Mouse (Mus musculus) hindbrain, embryonic 14.5 days (tissue): ENCODE results near the gene Mpig6b. TPM values are rescaled to one million over a fixed set of nuclear protein-coding genes. Genes with fewer than 3 reads are reported as not detected.

Experiments
- ATAC-seq: fragments of 200-750 bp; cut with Nextera tagmentation; 2 replicates; pipeline ENCODE4 v1.8.0; 2017; ENCODE audit warnings: moderate number of reproducible peaks, mild to moderate bottlenecking, moderate TSS enrichment, moderate library complexity; ENCODE audit not compliant: low FRiP score
- DNase-seq: peaks from one replicate; pipeline ENCODE4 v3.0.0-alpha.2; 2015; ENCODE audit warnings: low spot score
- H3K27ac ChIP-seq: fragments of 300-500 bp; sonication (generic); 2 replicates; pipeline ENCODE4 v1.5.1; 2014; ENCODE audit warnings: mild to moderate bottlenecking, moderate library complexity
- H3K27me3 ChIP-seq: fragments of 300-500 bp; sonication (generic); 2 replicates; pipeline ENCODE4 v1.6.1; 2014; ENCODE audit warnings: mild to moderate bottlenecking, low read length, mixed read lengths; ENCODE audit not compliant: control insufficient read depth, insufficient read depth
- H3K36me3 ChIP-seq: fragments of 300-500 bp; sonication (generic); replicated peaks from 2 replicates; pipeline ENCODE4 v1.6.1; 2014; ENCODE audit not compliant: control insufficient read depth, insufficient read depth
- H3K4me1 ChIP-seq: fragments of 300-500 bp; sonication (generic); replicated peaks from 2 replicates; pipeline ENCODE4 v1.6.1; 2014; ENCODE audit warnings: antibody characterized with exemption, low read length, mixed read lengths; ENCODE audit not compliant: control insufficient read depth, insufficient read depth
- H3K4me2 ChIP-seq: fragments of 300-500 bp; sonication (generic); replicated peaks from 2 replicates; pipeline ENCODE4 v1.6.1; 2014; ENCODE audit warnings: mild to moderate bottlenecking, moderate library complexity
- H3K4me3 ChIP-seq: fragments of 300-500 bp; sonication (generic); replicated peaks from 2 replicates; pipeline ENCODE4 v1.5.1; 2014; ENCODE audit warnings: mild to moderate bottlenecking, low read length
- H3K9ac ChIP-seq: fragments of 300-500 bp; sonication (generic); 2 replicates; pipeline ENCODE4 v1.6.1; 2014
- H3K9me3 ChIP-seq: fragments of 300-500 bp; sonication (generic); 2 replicates; pipeline ENCODE4 v1.6.1; 2016; ENCODE audit warnings: low read length; ENCODE audit not compliant: control insufficient read depth
- WGBS: fragments of 180-500 bp; shearing (Covaris S2); extraction: QIAGEN DNeasy Blood & Tissue Kit; methylation state at CpG from one replicate; pipeline ENCODE4 v1.1.7; 2014; 5-methylcytosine and 5-hydroxymethylcytosine counted together
- polyA plus RNA-seq: library from polyadenylated mRNA; unstranded; fragments of >200 nt; fragmentation: Nextera tagmentation; extraction: Ambion mirVana; gene quantifications from 2 replicates; pipeline ENCODE4 v1.2.1, GENCODE M21; 2014

Mpig6b gene
- polyA plus RNA-seq, 1 experiment from 2014 or later = 0.21 TPM

GRCm38 (mm10) chr17:35016791-35017705 is 48.9 kb downstream of the Mpig6b start:
- Histone ChIP-seq H3K4me2 (no peak overlapping the region), H3K9ac (no peak overlapping the region), H3K4me1 (no peaks in the 10 kb centered on the region), H3K36me3 (peaks cover 49% of the 10 kb centered on the region), H3K9me3 (no peaks in the 10 kb centered on the region), H3K4me3 (no peak overlapping the region), H3K27me3 (no peaks in the 10 kb centered on the region), H3K27ac (no peak overlapping the region)
- ATAC-seq (no peak), DNase-seq (no peak)
- WGBS = 81% methylated on average over 10 of the region's 10 CpGs

GRCm38 (mm10) chr17:35016376-35016775 is 49.6 kb downstream of the Mpig6b start, which contains the start of gene Vwa7:
Gene Vwa7, plus strand, starts transcription at chr17:35016579.
- Histone ChIP-seq H3K27ac (no peak within 1 kb of the TSS), H3K36me3 (peaks cover 55% of the 10 kb centered on the region), H3K4me2 (no peak within 1 kb of the TSS), H3K4me3 (no peak within 1 kb of the TSS), H3K27me3 (no peaks in the 10 kb centered on the region), H3K9ac (0 out of 2 replicates have a peak within 1 kb of the TSS, but pooled peaks have one; percentile 10), H3K9me3 (no peaks in the 10 kb centered on the region), H3K4me1 (no peaks in the 10 kb centered on the region)
- ATAC-seq (peak; percentile 51; the same call in 1 of the 2 replicates), DNase-seq (peak; percentile 59)
- WGBS = 49% methylated on average over 12 of the region's 12 CpGs

GRCm38 (mm10) chr17:35015296-35015695 is 50.7 kb downstream of the Mpig6b start:
- Histone ChIP-seq H3K4me1 (no peaks in the 10 kb centered on the region), H3K4me3 (no peak overlapping the region), H3K9ac (no peak overlapping the region), H3K27me3 (no peaks in the 10 kb centered on the region), H3K4me2 (no peak overlapping the region), H3K9me3 (no peaks in the 10 kb centered on the region), H3K36me3 (peaks cover 66% of the 10 kb centered on the region), H3K27ac (no peak overlapping the region)
- DNase-seq (no peak), ATAC-seq (no peak)
- WGBS = 94% methylated on average over 16 of the region's 16 CpGs

- Histone ChIP-seq H3K27me3 (no peaks in the 10 kb centered on the region), H3K27ac (no peak overlapping the region), H3K4me3 (no peak overlapping the region), H3K9me3 (no peaks in the 10 kb centered on the region), H3K4me2 (no peak overlapping the region), H3K9ac (no peak overlapping the region), H3K36me3 (peaks cover 87% of the 10 kb centered on the region), H3K4me1 (no peaks in the 10 kb centered on the region)
- ATAC-seq (no peak), DNase-seq (no peak)
- WGBS = 93% methylated on average over 6 of the region's 6 CpGs
These were observed 52.8 kb downstream of the Mpig6b start for GRCm38 (mm10) chr17:35013221-35013620.

Other genes with a start within 250 kb of the Mpig6b start
- gene Stk19, start 229.2 kb downstream of the Mpig6b start, polyA plus RNA-seq = 25.9 and 28.8 TPM in 2 replicates
- gene Dxo, start 229.2 kb downstream of the Mpig6b start, polyA plus RNA-seq = 54.4 and 61.9 TPM in 2 replicates
- 49.6 and 51.2 TPM in 2 replicates for gene Skiv2l, start 216.0 kb downstream of the Mpig6b start, polyA plus RNA-seq
- 73.7 and 74.0 TPM in 2 replicates for gene Nelfe, start 215.8 kb downstream of the Mpig6b start, polyA plus RNA-seq
- gene Cfb, start 203.7 kb downstream of the Mpig6b start, polyA plus RNA-seq = 2.2 and 2.3 TPM in 2 replicates
- 3.0 and 3.3 TPM in 2 replicates for gene Zbtb12, start 186.7 kb downstream of the Mpig6b start, polyA plus RNA-seq
- gene Gm20547, start 184.1 kb downstream of the Mpig6b start, polyA plus RNA-seq = not detected in 2 replicates
- 1.2 and 1.8 TPM in 2 replicates for gene C2, start 167.9 kb downstream of the Mpig6b start, polyA plus RNA-seq
- 72.6 and 82.1 TPM in 2 replicates for gene Ehmt2, start 167.7 kb downstream of the Mpig6b start, polyA plus RNA-seq
- gene Slc44a4, start 151.7 kb downstream of the Mpig6b start, polyA plus RNA-seq = 0.11 and 0.12 TPM in 2 replicates
- 26.9 and 27.2 TPM in 2 replicates for gene Neu1, start 134.9 kb downstream of the Mpig6b start, polyA plus RNA-seq
- 0.34 and 0.56 TPM in 2 replicates for gene Hspa1b, start 106.9 kb downstream of the Mpig6b start, polyA plus RNA-seq
- not detected in 2 replicates for gene Gm20481, start 96.3 kb downstream of the Mpig6b start, polyA plus RNA-seq
- 7.5 and 11.6 TPM in 2 replicates for gene Hspa1a, start 94.0 kb downstream of the Mpig6b start, polyA plus RNA-seq
- 1.9 TPM in 2 replicates for gene Hspa1l, start 93.5 kb downstream of the Mpig6b start, polyA plus RNA-seq
- gene Lsm2, start 84.3 kb downstream of the Mpig6b start, polyA plus RNA-seq = 92.9 and 97.8 TPM in 2 replicates
- gene Vars, start 65.2 kb downstream of the Mpig6b start, polyA plus RNA-seq = 51.0 and 51.6 TPM in 2 replicates
- gene Vwa7, start 49.6 kb downstream of the Mpig6b start, polyA plus RNA-seq = 0.13 and 0.16 TPM in 2 replicates
- gene Sapcd1, start 38.2 kb downstream of the Mpig6b start, polyA plus RNA-seq = 1.4 and 1.7 TPM in 2 replicates
- 1.5 and 2.4 TPM in 2 replicates for gene Msh5, start 19.4 kb downstream of the Mpig6b start, polyA plus RNA-seq
- gene Clic1, start 16.2 kb downstream of the Mpig6b start, polyA plus RNA-seq = 23.8 and 24.7 TPM in 2 replicates
- gene Ddah2, start 7.1 kb downstream of the Mpig6b start, polyA plus RNA-seq = 295 and 328 TPM in 2 replicates
- gene Ly6g6c, start 796 bp downstream of the Mpig6b start, polyA plus RNA-seq = not detected in 2 replicates
- gene Ly6g6e, start 10.7 kb upstream of the Mpig6b start, polyA plus RNA-seq = not detected in 2 replicates
- 0.82 and 0.94 TPM in 2 replicates for gene Ly6g6d, start 11.9 kb upstream of the Mpig6b start, polyA plus RNA-seq
- gene Ly6g6f, start 19.4 kb upstream of the Mpig6b start, polyA plus RNA-seq = 0.23 TPM in 1 of 2 replicates, not detected in the other
- gene Abhd16a, start 23.1 kb upstream of the Mpig6b start, polyA plus RNA-seq = 86.8 and 89.1 TPM in 2 replicates
- gene Ly6g5c, start 42.1 kb upstream of the Mpig6b start, polyA plus RNA-seq = not detected in 2 replicates
- 0.44 and 1.0 TPM in 2 replicates for gene Ly6g5b, start 49.2 kb upstream of the Mpig6b start, polyA plus RNA-seq
- 21.9 and 22.0 TPM in 2 replicates for gene Gpank1, start 55.3 kb upstream of the Mpig6b start, polyA plus RNA-seq
- gene Csnk2b, start 55.9 kb upstream of the Mpig6b start, polyA plus RNA-seq = 321 and 339 TPM in 2 replicates
- 6.0 and 6.2 TPM in 2 replicates for gene D17H6S53E, start 60.2 kb upstream of the Mpig6b start, polyA plus RNA-seq
- 0.39 TPM in 1 of 2 replicates, not detected in the other for gene Apom, start 65.9 kb upstream of the Mpig6b start, polyA plus RNA-seq
- 90.2 and 98.2 TPM in 2 replicates for gene Bag6, start 69.0 kb upstream of the Mpig6b start, polyA plus RNA-seq
- 152 and 168 TPM in 2 replicates for gene Prrc2a, start 98.7 kb upstream of the Mpig6b start, polyA plus RNA-seq
- gene Aif1, start 109.9 kb upstream of the Mpig6b start, polyA plus RNA-seq = 7.8 and 8.7 TPM in 2 replicates
- 8.2 and 13.3 TPM in 2 replicates for gene Lst1, start 122.3 kb upstream of the Mpig6b start, polyA plus RNA-seq
- 0.29 and 0.39 TPM in 2 replicates for gene Ltb, start 128.3 kb upstream of the Mpig6b start, polyA plus RNA-seq
- not detected in 2 replicates for gene Tnf, start 135.8 kb upstream of the Mpig6b start, polyA plus RNA-seq
- 0.23 and 0.55 TPM in 2 replicates for gene Lta, start 139.2 kb upstream of the Mpig6b start, polyA plus RNA-seq
- not detected in 2 replicates for gene Gm16181, start 154.7 kb upstream of the Mpig6b start, polyA plus RNA-seq
- gene Atp6v1g2, start 167.5 kb upstream of the Mpig6b start, polyA plus RNA-seq = 122 and 138 TPM in 2 replicates
- 3.5 and 3.8 TPM in 2 replicates for gene Nfkbil1, start 169.6 kb upstream of the Mpig6b start, polyA plus RNA-seq
- 341 and 346 TPM in 2 replicates for gene Ddx39b, start 175.6 kb upstream of the Mpig6b start, polyA plus RNA-seq
- 95.5 and 98.1 TPM in 2 replicates for gene H2-D1, start 196.5 kb upstream of the Mpig6b start, polyA plus RNA-seq